Mouse (Mus musculus): ENCODE results near the gene Apof.

- TF ChIP-seq CTCF (IDR thresholded peaks at IDR 0.05; ENCODE audit: control insufficient read depth, insufficient read depth, insufficient replicate concordance, low read depth, low read length) = no peak
- no peak for TF ChIP-seq POLR2A (IDR thresholded peaks at IDR 0.05; ENCODE audit: control insufficient read depth, low read depth, low read length)
Measured at GRCm38 (mm10) chr10:128237807-128238480, 30.5 kb upstream of the Apof start.
